Mouse (Mus musculus): Measurements from ENCODE around the gene Olfr847. TPM values are rescaled to one million over a fixed set of nuclear protein-coding genes. Genes with fewer than 3 reads are reported as not detected.

Gene Olfr847
- polyA plus RNA-seq (2012; ENCODE audit: low replicate concordance): not detected in 2 replicates

DNA sequence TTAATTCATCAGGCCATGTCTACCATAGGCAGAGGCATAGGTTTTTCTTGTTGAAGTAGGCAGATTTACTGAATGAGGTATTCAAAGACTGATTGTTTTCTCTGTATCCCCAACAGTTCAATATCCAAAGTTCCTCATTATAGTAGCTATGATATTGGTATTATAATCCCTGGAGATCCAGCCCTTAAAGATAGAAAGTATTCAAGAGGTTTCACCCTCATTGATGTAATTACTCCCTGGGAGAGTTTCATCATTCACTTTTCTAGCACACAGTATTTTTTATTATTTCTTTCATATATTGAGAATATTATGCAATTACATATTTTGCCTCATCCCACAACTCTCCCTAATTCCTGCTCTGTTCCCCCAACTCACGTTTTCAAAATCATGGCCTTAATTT is at the start of gene Olfr847:
Olfr847 (minus strand) TSS at position 101 of the 400 bp plus-strand sequence.

DNA sequence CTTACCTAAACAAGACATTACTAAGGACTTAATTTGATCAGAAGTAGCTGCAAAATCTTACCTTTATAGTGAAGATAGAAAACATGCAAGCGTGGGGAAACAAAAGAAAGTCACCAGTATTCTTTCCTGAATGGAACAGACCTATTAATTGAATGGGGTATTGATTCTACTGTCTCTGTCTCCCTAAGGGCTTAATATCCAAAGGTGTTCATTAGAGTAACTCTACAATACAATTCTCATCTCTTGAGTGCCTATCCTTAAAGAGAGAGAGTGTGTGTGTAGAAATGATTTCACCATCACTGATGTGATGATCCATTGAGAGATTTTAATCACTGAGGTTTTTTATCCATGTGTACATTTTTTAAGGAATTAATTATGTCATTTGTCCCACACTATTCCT is 14.6 kb downstream of the Olfr847 start, which contains the start of gene Olfr846:
Olfr846 (minus strand) TSS at position 101 of the 400 bp plus-strand sequence.

DNA sequence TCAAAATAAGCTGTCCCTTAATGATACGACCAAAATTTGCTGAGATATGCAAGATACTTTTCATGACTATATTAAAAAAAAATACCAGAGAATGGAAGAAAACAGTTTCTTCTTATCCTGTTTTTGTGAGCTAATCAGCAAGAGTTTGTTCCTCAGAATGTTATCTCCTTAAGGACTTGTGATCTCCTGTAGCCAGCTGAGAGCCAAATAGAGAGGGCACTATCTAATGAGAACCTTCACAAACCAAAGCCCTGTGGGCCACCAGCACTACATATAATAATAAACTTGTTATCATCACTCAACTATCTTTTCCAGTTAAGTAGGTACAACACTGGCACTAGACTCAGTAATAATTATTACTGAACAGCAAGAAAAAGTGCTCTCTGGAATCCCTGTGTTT is 42.3 kb downstream of the Olfr847 start, which contains the start of gene Olfr845:
Olfr845 (plus strand) TSS at position 301 of the 400 bp plus-strand sequence.

Other genes with a start within 250 kb of the Olfr847 start
- gene Olfr837, start 242.4 kb downstream of the Olfr847 start, polyA plus RNA-seq (2012; ENCODE audit: low replicate concordance): not detected in 2 replicates
- gene Olfr839-ps1, start 201.4 kb downstream of the Olfr847 start, polyA plus RNA-seq (2012; ENCODE audit: low replicate concordance): not detected in 2 replicates
- gene Olfr843, start 126.7 kb downstream of the Olfr847 start, polyA plus RNA-seq (2012; ENCODE audit: low replicate concordance): not detected in 2 replicates
- gene Olfr844, start 62.3 kb downstream of the Olfr847 start, polyA plus RNA-seq (2012; ENCODE audit: low replicate concordance): not detected in 2 replicates
- not detected in 2 replicates for gene Olfr845, start 42.2 kb downstream of the Olfr847 start, polyA plus RNA-seq (2012; ENCODE audit: low replicate concordance)
- gene Olfr846, start 14.7 kb downstream of the Olfr847 start, polyA plus RNA-seq (2012; ENCODE audit: low replicate concordance): not detected in 2 replicates
- gene Olfr849, start 61.6 kb upstream of the Olfr847 start, polyA plus RNA-seq (2012; ENCODE audit: low replicate concordance): not detected in 2 replicates
- gene Olfr850, start 99.6 kb upstream of the Olfr847 start, polyA plus RNA-seq (2012; ENCODE audit: low replicate concordance): not detected in 2 replicates
- 0.03 TPM in 1 of 2 replicates, not detected in the other for gene Olfr851, start 114.6 kb upstream of the Olfr847 start, polyA plus RNA-seq (2012; ENCODE audit: low replicate concordance)
- gene Olfr853, start 162.4 kb upstream of the Olfr847 start, polyA plus RNA-seq (2012; ENCODE audit: low replicate concordance): not detected in 2 replicates
- gene Olfr854, start 188.7 kb upstream of the Olfr847 start, polyA plus RNA-seq (2012; ENCODE audit: low replicate concordance): not detected in 2 replicates
- not detected in 2 replicates for gene Olfr855, start 203.9 kb upstream of the Olfr847 start, polyA plus RNA-seq (2012; ENCODE audit: low replicate concordance)
- 0.18 and 0.77 TPM in 2 replicates for gene Zfp317, start 243.4 kb upstream of the Olfr847 start, polyA plus RNA-seq (2012; ENCODE audit: low replicate concordance)

All from leukemia stem cell, adult 10-12 weeks (primary cell).